Mouse (Mus musculus) T-helper 2 cell (primary cell): ENCODE results near the gene Shisa6.

Experiments
- in situ Hi-C: fragments of 300-600 bp; cut with MboI, MseI; formaldehyde crosslinking; loops from one replicate; pipeline ENCODE4 v1.15.1; 2025; ENCODE audit warnings: high pct_unique_total_duplicates

Gene Shisa6

DNA sequence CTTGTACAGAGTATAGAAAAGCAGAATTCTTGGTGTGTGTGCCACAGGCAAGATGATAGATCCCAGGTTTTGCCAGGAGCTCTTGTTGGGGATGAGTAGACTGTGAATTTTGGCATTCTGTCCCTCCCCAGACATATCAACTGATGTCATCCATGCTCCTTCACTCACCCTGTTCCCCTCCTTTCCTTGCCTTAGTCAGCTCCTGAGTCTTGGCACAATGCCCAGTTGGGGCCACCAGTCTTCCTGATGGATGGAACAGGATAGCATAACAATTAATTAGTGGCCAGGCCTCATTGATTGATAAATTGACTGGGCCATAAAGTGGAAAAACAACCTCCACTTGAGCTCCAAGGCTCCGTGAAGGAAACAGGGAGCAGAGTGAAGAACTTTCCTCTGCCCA lies 292.9 kb downstream of the Shisa6 start:
- in situ Hi-C loops = no loop called here

- in situ Hi-C loops = no loop called here
Observed at GRCm38 (mm10) chr11:66222133-66222532, 303.6 kb downstream of the Shisa6 start.

DNA sequence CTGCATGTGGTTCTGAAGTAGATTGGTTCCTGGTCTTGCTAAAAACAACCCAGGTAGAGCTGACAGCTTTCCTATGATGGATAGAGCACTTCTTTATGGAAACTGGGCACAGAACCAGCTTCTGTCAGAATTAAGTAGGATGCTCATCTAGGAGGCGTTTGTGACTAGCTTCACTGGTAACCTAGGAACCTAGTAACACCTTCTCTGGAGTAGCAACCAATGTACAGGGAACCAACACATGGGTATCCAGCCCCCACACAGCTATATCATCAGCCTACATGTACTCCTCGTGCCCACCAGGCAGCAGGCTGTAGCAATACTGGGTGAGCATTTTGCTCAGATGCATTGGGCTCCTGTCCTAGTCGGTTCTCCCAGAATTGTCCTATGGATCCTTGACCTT lies 307.3 kb downstream of the Shisa6 start:
- in situ Hi-C loops = no loop called here

DNA sequence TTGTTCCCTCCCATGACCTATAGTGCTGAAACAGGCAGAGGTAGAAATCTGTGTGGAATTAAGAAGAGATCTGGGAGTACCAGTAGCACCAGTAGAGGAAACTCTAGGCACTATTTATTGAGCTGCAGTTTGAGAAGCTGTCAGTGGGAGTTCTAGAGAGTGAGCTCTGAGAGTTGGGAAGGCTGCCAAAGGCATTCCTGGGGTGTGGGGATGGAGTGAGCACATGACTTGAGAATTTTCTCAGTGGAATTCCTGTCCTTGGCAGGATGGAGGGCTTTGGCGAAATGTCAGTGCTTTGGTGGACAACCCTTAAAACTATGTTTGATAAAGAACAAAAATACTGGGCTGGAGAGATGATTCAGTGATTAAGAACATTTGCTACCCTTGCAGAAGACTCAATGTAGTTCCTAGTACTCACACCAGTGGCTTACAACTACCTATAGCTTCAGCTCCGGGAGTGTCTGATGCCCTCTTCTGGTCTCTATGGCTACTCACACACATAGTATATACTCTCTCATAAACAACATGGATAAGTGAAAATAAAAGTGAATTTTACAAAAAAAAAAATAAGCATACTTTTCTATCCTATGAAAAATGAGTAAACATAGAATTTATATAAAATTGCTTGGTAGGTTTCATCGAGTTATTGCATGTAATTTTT lies 337.0 kb downstream of the Shisa6 start:
- in situ Hi-C loops = loop anchor here (10.0 kb wide), 1 partner anchor 1496 kb away; no protein-coding TSS in a partner anchor

- in situ Hi-C loops = loop anchor here (10.0 kb wide), 1 partner anchor 1497 kb away; no protein-coding TSS in a partner anchor
Observed at GRCm38 (mm10) chr11:66188146-66188545, 337.6 kb downstream of the Shisa6 start.

GRCm38 (mm10) chr11:66177781-66178180 lies 348.0 kb downstream of the Shisa6 start:
- in situ Hi-C loops = no loop called here

- in situ Hi-C loops = no loop called here
Observed at GRCm38 (mm10) chr11:66167801-66168651, 357.7 kb downstream of the Shisa6 start, which contains the start of gene Dnah9. TSS of gene Dnah9 (minus strand) at chr11:66168551.

- in situ Hi-C loops = no loop called here
Observed at GRCm38 (mm10) chr11:66164022-66164421, 361.7 kb downstream of the Shisa6 start.
